Mouse (Mus musculus): ENCODE data around the gene Slc35f2.
A peak's percentile ranks its signal among the peaks of the same experiment; 100 is the strongest.

The Slc35f2 gene

GRCm38 (mm10) chr9:53771344-53772021 is at the start of gene Slc35f2:
Slc35f2 (plus strand) TSS chr9:53771538.
- DNase-seq (ENCODE audit: low read depth, low spot score): no peak

- DNase-seq (ENCODE audit: low read depth, low spot score): no peak
These were observed 30.4 kb upstream of the Slc35f2 start for GRCm38 (mm10) chr9:53740829-53741404.

- no peak for DNase-seq (ENCODE audit: low read depth, low spot score)
These were observed 20.9 kb upstream of the Slc35f2 start for GRCm38 (mm10) chr9:53750411-53750810.

- peak; percentile 18 for DNase-seq (ENCODE audit: low read depth, low spot score)
These were observed 20.4 kb upstream of the Slc35f2 start for GRCm38 (mm10) chr9:53750899-53751298.

- DNase-seq (ENCODE audit: low read depth, low spot score): no peak
These were observed 16.5 kb upstream of the Slc35f2 start for GRCm38 (mm10) chr9:53754801-53755200.

- DNase-seq (ENCODE audit: low read depth, low spot score): no peak
These were observed 13.2 kb upstream of the Slc35f2 start for GRCm38 (mm10) chr9:53758142-53758541.

GRCm38 (mm10) chr9:53764697-53765096 is 6.6 kb upstream of the Slc35f2 start:
- peak; percentile 11 for DNase-seq (ENCODE audit: low read depth, low spot score)

GRCm38 (mm10) chr9:53768486-53768885 is 2.9 kb upstream of the Slc35f2 start:
- peak; percentile 3 for DNase-seq (ENCODE audit: low read depth, low spot score)

- no peak for DNase-seq (ENCODE audit: low read depth, low spot score)
These were observed 481 bp upstream of the Slc35f2 start for GRCm38 (mm10) chr9:53770771-53771343.

- no peak for DNase-seq (ENCODE audit: low read depth, low spot score)
These were observed 803 bp downstream of the Slc35f2 start for GRCm38 (mm10) chr9:53772121-53772561.

GRCm38 (mm10) chr9:53775511-53775910 is 4.2 kb downstream of the Slc35f2 start:
- no peak for DNase-seq (ENCODE audit: low read depth, low spot score)

GRCm38 (mm10) chr9:53786561-53787407 is 15.4 kb downstream of the Slc35f2 start:
- peak; percentile 45 for DNase-seq (ENCODE audit: low read depth, low spot score)

GRCm38 (mm10) chr9:53793830-53794330 is 22.5 kb downstream of the Slc35f2 start:
- DNase-seq (ENCODE audit: low read depth, low spot score): no peak

GRCm38 (mm10) chr9:53794490-53794889 is 23.2 kb downstream of the Slc35f2 start:
- no peak for DNase-seq (ENCODE audit: low read depth, low spot score)

- no peak for DNase-seq (ENCODE audit: low read depth, low spot score)
These were observed 24.0 kb downstream of the Slc35f2 start for GRCm38 (mm10) chr9:53795351-53795750.

GRCm38 (mm10) chr9:53796386-53796785 is 25.0 kb downstream of the Slc35f2 start:
- DNase-seq (ENCODE audit: low read depth, low spot score): no peak

- no peak for DNase-seq (ENCODE audit: low read depth, low spot score)
These were observed 25.8 kb downstream of the Slc35f2 start for GRCm38 (mm10) chr9:53797141-53797540.

- no peak for DNase-seq (ENCODE audit: low read depth, low spot score)
These were observed 31.6 kb downstream of the Slc35f2 start for GRCm38 (mm10) chr9:53802921-53803320.

- no peak for DNase-seq (ENCODE audit: low read depth, low spot score)
These were observed 35.3 kb downstream of the Slc35f2 start for GRCm38 (mm10) chr9:53806496-53807086.

GRCm38 (mm10) chr9:53813418-53813817 is 42.1 kb downstream of the Slc35f2 start:
- DNase-seq (ENCODE audit: low read depth, low spot score): no peak

- DNase-seq (ENCODE audit: low read depth, low spot score): peak; percentile 72
These were observed 47.4 kb downstream of the Slc35f2 start for GRCm38 (mm10) chr9:53818760-53819159.
